Comparison of ENCODE assay signal across 8 mouse cellular contexts in genomic region chr12:72427722-72428126, GRCm38 (mm10). TPM values are rescaled to one million over a fixed set of nuclear protein-coding genes. Genes with fewer than 3 reads are reported as not detected.
DNase-seq lines count a peak whose midpoint lies in the region; ATAC-seq and TF ChIP-seq lines count a peak whose summit lies in the region.

No protein-coding gene starts in this region.

- H3K4me2 ChIP-seq in intestine, postnatal 0 days (replicated peaks; ENCODE audit: low read depth) = no peak overlapping the region
- no peak overlapping the region for H3K4me2 ChIP-seq in intestine, embryonic 16.5 days (ENCODE audit: low read depth, low read length)
- peak overlapping the region; percentile 37; the same call in 1 of the 2 replicates for H3K4me2 ChIP-seq in kidney, embryonic 15.5 days
- H3K4me2 ChIP-seq in limb, embryonic 12.5 days = peak overlapping the region; percentile 37; the same call in 1 of the 2 replicates
- peak overlapping the region; percentile 42; the same call in 1 of the 2 replicates for H3K4me2 ChIP-seq in midbrain, postnatal 0 days (ENCODE audit: low read depth, low read length, poor library complexity, severe bottlenecking)

- intact Hi-C loops in heart, adult 2 months (cut with DNase I) = loop anchor here (2.0 kb wide), 1 partner anchor 323 kb away; no protein-coding TSS in a partner anchor

- H3K79me2 ChIP-seq in heart, adult 2 months (replicated peaks; ENCODE audit: control insufficient read depth, insufficient read depth, low read length) = no peaks in the 10 kb centered on the region

- DNase-seq in embryo, embryonic 11.5 days (ENCODE audit: low read depth, low spot score) = peak; percentile 73
- peak; percentile 53 to 74 for DNase-seq in heart, adult 2 months
- DNase-seq in midbrain, postnatal 0 days (ENCODE audit: low spot score) = peak; percentile 92
- DNase-seq in splenic B cell, adult 2 months (ENCODE audit: low read depth, low spot score) = peak; percentile 76

- no peak overlapping the region for H3K9ac ChIP-seq in intestine, postnatal 0 days (ENCODE audit: low read depth, low read length)
- H3K9ac ChIP-seq in intestine, embryonic 16.5 days (ENCODE audit: low read depth, low read length) = no peak overlapping the region
- no peak overlapping the region for H3K9ac ChIP-seq in heart, adult 2 months (ENCODE audit: low read depth, low read length)
- H3K9ac ChIP-seq in kidney, embryonic 15.5 days = no peak overlapping the region
- no peak overlapping the region for H3K9ac ChIP-seq in limb, embryonic 12.5 days (replicated peaks)
- H3K9ac ChIP-seq in midbrain, postnatal 0 days (replicated peaks; ENCODE audit: low read length, poor library complexity, severe bottlenecking) = no peak overlapping the region

- TF ChIP-seq EP300 in heart, adult 2 months (IDR thresholded peaks at IDR 0.05; ENCODE audit: insufficient read depth, low read depth, low read length) = no peak

- H3K36me3 ChIP-seq in intestine, postnatal 0 days (ENCODE audit: control insufficient read depth, insufficient read depth) = no peaks in the 10 kb centered on the region
- no peaks in the 10 kb centered on the region for H3K36me3 ChIP-seq in intestine, embryonic 16.5 days (ENCODE audit: control insufficient read depth, insufficient read depth, low read length)
- H3K36me3 ChIP-seq in heart, adult 2 months (ENCODE audit: control insufficient read depth, insufficient read depth, low read length) = no peaks in the 10 kb centered on the region
- no peaks in the 10 kb centered on the region for H3K36me3 ChIP-seq in kidney, embryonic 15.5 days
- H3K36me3 ChIP-seq in limb, embryonic 12.5 days = no peaks in the 10 kb centered on the region
- H3K36me3 ChIP-seq in midbrain, postnatal 0 days (ENCODE audit: insufficient read depth, low read length) = no peaks in the 10 kb centered on the region
- no peaks in the 10 kb centered on the region for H3K36me3 ChIP-seq in splenic B cell, adult 2 months (ENCODE audit: control insufficient read depth, insufficient read depth, low read length, poor library complexity, severe bottlenecking)

- 16% methylated on average over 11 of the region's 11 CpGs for WGBS in intestine, postnatal 0 days
- WGBS in intestine, embryonic 16.5 days = 26% methylated on average over 11 of the region's 11 CpGs
- WGBS in heart, adult 2 months = 14% methylated on average over 11 of the region's 11 CpGs
- 26% methylated on average over 11 of the region's 11 CpGs for WGBS in kidney, embryonic 15.5 days
- 22% methylated on average over 11 of the region's 11 CpGs for WGBS in limb, embryonic 12.5 days
- 17% methylated on average over 11 of the region's 11 CpGs for WGBS in midbrain, postnatal 0 days

- H3K27me3 ChIP-seq in intestine, postnatal 0 days (replicated peaks; ENCODE audit: control insufficient read depth, insufficient read depth, low read length) = no peaks in the 10 kb centered on the region
- no peaks in the 10 kb centered on the region for H3K27me3 ChIP-seq in intestine, embryonic 16.5 days (replicated peaks; ENCODE audit: control insufficient read depth, insufficient read depth, low read length)
- H3K27me3 ChIP-seq in heart, adult 2 months (ENCODE audit: control insufficient read depth, insufficient read depth, low read length) = no peaks in the 10 kb centered on the region
- no peaks in the 10 kb centered on the region for H3K27me3 ChIP-seq in kidney, embryonic 15.5 days
- no peaks in the 10 kb centered on the region; the same call in 1 of the 2 replicates for H3K27me3 ChIP-seq in limb, embryonic 12.5 days
- H3K27me3 ChIP-seq in midbrain, postnatal 0 days (ENCODE audit: insufficient read depth, low read length) = no peaks in the 10 kb centered on the region
- H3K27me3 ChIP-seq in splenic B cell, adult 2 months (ENCODE audit: control insufficient read depth, insufficient read depth, low read length, poor library complexity, severe bottlenecking) = no peaks in the 10 kb centered on the region

- no peaks in the 10 kb centered on the region for H3K9me3 ChIP-seq in intestine, postnatal 0 days (ENCODE audit: control insufficient read depth)
- H3K9me3 ChIP-seq in intestine, embryonic 16.5 days (ENCODE audit: control insufficient read depth, low read length) = no peaks in the 10 kb centered on the region
- no peaks in the 10 kb centered on the region for H3K9me3 ChIP-seq in kidney, embryonic 15.5 days (replicated peaks)
- H3K9me3 ChIP-seq in limb, embryonic 12.5 days = no peaks in the 10 kb centered on the region
- H3K9me3 ChIP-seq in midbrain, postnatal 0 days (ENCODE audit: low read length) = no peaks in the 10 kb centered on the region

- H3K4me3 ChIP-seq in intestine, postnatal 0 days (ENCODE audit: low read depth, low read length) = no peak overlapping the region
- H3K4me3 ChIP-seq in intestine, embryonic 16.5 days (ENCODE audit: low read length) = no peak overlapping the region
- no peak overlapping the region for H3K4me3 ChIP-seq in heart, adult 2 months
- no peak overlapping the region for H3K4me3 ChIP-seq in kidney, embryonic 15.5 days (replicated peaks)
- no peak overlapping the region for H3K4me3 ChIP-seq in limb, embryonic 12.5 days (replicated peaks)
- H3K4me3 ChIP-seq in midbrain, postnatal 0 days (ENCODE audit: low read depth, low read length) = no peak overlapping the region

- no peak for TF ChIP-seq POLR2A in heart, adult 2 months (IDR thresholded peaks at IDR 0.05; ENCODE audit: insufficient read depth, low read depth, low read length)

- ATAC-seq in intestine, postnatal 0 days = peak; percentile 28; the same call in 1 of the 2 replicates
- no peak for ATAC-seq in intestine, embryonic 16.5 days
- peak; percentile 43; the same call in 1 of the 2 replicates for ATAC-seq in kidney, embryonic 15.5 days (replicated peaks; ENCODE audit: low FRiP score)
- no peak for ATAC-seq in limb, embryonic 12.5 days (ENCODE audit: insufficient number of reproducible peaks, insufficient read depth, low FRiP score, low TSS enrichment, low read depth)
- ATAC-seq in midbrain, postnatal 0 days (ENCODE audit: low FRiP score) = peak; percentile 68; the same call in 1 of the 2 replicates

- no peak overlapping the region for H3K27ac ChIP-seq in intestine, postnatal 0 days (ENCODE audit: low read depth, low read length)
- H3K27ac ChIP-seq in intestine, embryonic 16.5 days (ENCODE audit: low read length) = no peak overlapping the region
- H3K27ac ChIP-seq in heart, adult 2 months = no peak overlapping the region
- H3K27ac ChIP-seq in kidney, embryonic 15.5 days = no peak overlapping the region
- H3K27ac ChIP-seq in limb, embryonic 12.5 days = no peak overlapping the region
- H3K27ac ChIP-seq in midbrain, postnatal 0 days (ENCODE audit: low read depth, low read length) = no peak overlapping the region

- no peaks in the 10 kb centered on the region for H3K4me1 ChIP-seq in intestine, postnatal 0 days (replicated peaks; ENCODE audit: control insufficient read depth, insufficient read depth, low read length)
- no peaks in the 10 kb centered on the region for H3K4me1 ChIP-seq in intestine, embryonic 16.5 days (ENCODE audit: control insufficient read depth, insufficient read depth, low read length)
- peaks cover under 1% of the 10 kb centered on the region; the same call in 1 of the 2 replicates for H3K4me1 ChIP-seq in heart, adult 2 months (ENCODE audit: control insufficient read depth, insufficient read depth, low read length)
- 0 out of 2 replicates have a peak, but pooled peaks cover 2% of the 10 kb centered on the region for H3K4me1 ChIP-seq in kidney, embryonic 15.5 days
- H3K4me1 ChIP-seq in limb, embryonic 12.5 days (replicated peaks) = no peaks in the 10 kb centered on the region
- H3K4me1 ChIP-seq in midbrain, postnatal 0 days (ENCODE audit: insufficient read depth, low read length) = no peaks in the 10 kb centered on the region

- TF ChIP-seq CTCF in intestine, postnatal 0 days (IDR thresholded peaks at IDR 0.05; ENCODE audit: low read depth) = peak; percentile 88
- TF ChIP-seq CTCF in heart, adult 2 months (IDR thresholded peaks at IDR 0.05) = peak; percentile 81
- peak; percentile 99 for TF ChIP-seq CTCF in midbrain, postnatal 0 days (IDR thresholded peaks at IDR 0.05)

RNA-seq across cellular contexts. Expression of gene Lrrc9, which starts 13.9 kb away (rescaled TPM):
- polyA plus RNA-seq in intestine, postnatal 0 days (2015; fragmentation: Nextera tagmentation; extraction: Ambion mirVana) = 0.05 and 0.14 TPM in 2 replicates
- polyA plus RNA-seq in intestine, embryonic 16.5 days (2015; fragmentation: Nextera tagmentation; extraction: Ambion mirVana) = 0.13 TPM in 2 replicates
- total RNA-seq in heart, adult 2 months (2021) = under 1 TPM; 0.10 to 0.14 TPM
- 0.08 and 0.12 TPM in 2 replicates for polyA plus RNA-seq in heart, adult 2 months (2012; rRNA removed)
- polyA plus RNA-seq in kidney, embryonic 15.5 days (2015; fragmentation: Nextera tagmentation; extraction: Ambion mirVana) = 0.28 and 0.32 TPM in 2 replicates
- polyA plus RNA-seq in limb, embryonic 12.5 days (2016; fragmentation: Nextera tagmentation; extraction: Ambion mirVana) = 0.93 and 1.2 TPM in 2 replicates
- total RNA-seq in midbrain, postnatal 0 days (2014; rRNA removed) = 3.3 and 6.3 TPM in 2 replicates
- 3.1 and 3.2 TPM in 2 replicates for polyA plus RNA-seq in midbrain, postnatal 0 days (2015; fragmentation: Nextera tagmentation; extraction: Ambion mirVana)

RNA-seq across cellular contexts. Expression of gene Rtn1, which starts 18.9 kb away (rescaled TPM):
- polyA plus RNA-seq in intestine, postnatal 0 days (2015; fragmentation: Nextera tagmentation; extraction: Ambion mirVana) = 55.0 and 57.3 TPM in 2 replicates
- polyA plus RNA-seq in intestine, embryonic 16.5 days (2015; fragmentation: Nextera tagmentation; extraction: Ambion mirVana) = 65.6 and 69.3 TPM in 2 replicates
- total RNA-seq in heart, adult 2 months (2021) = 1 to 10 TPM; 2.9 to 3.8 TPM
- polyA plus RNA-seq in heart, adult 2 months (2012; rRNA removed) = 3.5 and 4.2 TPM in 2 replicates
- 11.5 and 29.7 TPM in 2 replicates for polyA plus RNA-seq in kidney, embryonic 15.5 days (2015; fragmentation: Nextera tagmentation; extraction: Ambion mirVana)
- polyA plus RNA-seq in limb, embryonic 12.5 days (2016; fragmentation: Nextera tagmentation; extraction: Ambion mirVana) = 7.0 and 12.8 TPM in 2 replicates
- 1,958 and 2,696 TPM in 2 replicates for total RNA-seq in midbrain, postnatal 0 days (2014; rRNA removed)
- 3,970 and 4,135 TPM in 2 replicates for polyA plus RNA-seq in midbrain, postnatal 0 days (2015; fragmentation: Nextera tagmentation; extraction: Ambion mirVana)

Comparison
In these comparisons a context has a peak if more than half of its experiments do, and no peak if none do; other contexts are left out.
1. ATAC-seq: peak in intestine, postnatal 0 days (single experiment), kidney, embryonic 15.5 days (single experiment) and midbrain, postnatal 0 days (single experiment); none in intestine, embryonic 16.5 days (single experiment) and limb, embryonic 12.5 days (single experiment).
2. H3K4me2 ChIP-seq: peak in kidney, embryonic 15.5 days (single experiment), limb, embryonic 12.5 days (single experiment) and midbrain, postnatal 0 days (single experiment); none in intestine, postnatal 0 days (single experiment) and intestine, embryonic 16.5 days (single experiment).
3. RNA of gene Rtn1, which starts 18.9 kb away (polyA plus RNA-seq): 3,970 to 4,135 TPM in midbrain, postnatal 0 days; 65.6 to 69.3 TPM in intestine, embryonic 16.5 days, 55.0 to 57.3 TPM in intestine, postnatal 0 days, 11.5 to 29.7 TPM in kidney, embryonic 15.5 days, 7.0 to 12.8 TPM in limb, embryonic 12.5 days and 3.5 to 4.2 TPM in heart, adult 2 months; every median in the first group is over 10 times any median in the second.
4. Peak in every context shown above with its lines, with median percentiles within 50 percentile points of each other: CTCF ChIP-seq and DNase-seq.